Mouse (Mus musculus) kidney, postnatal 0 days (tissue): Measurements from ENCODE around the gene Pard6b. TPM values are rescaled to one million over a fixed set of nuclear protein-coding genes. Genes with fewer than 3 reads are reported as not detected.

ENCODE experiments used
- ATAC-seq: fragments of 200-750 bp; cut with Nextera tagmentation; replicated peaks from 2 replicates; pipeline ENCODE4 v1.8.0; 2017; ENCODE audit warnings: low read depth, moderate number of reproducible peaks, moderate TSS enrichment, moderate library complexity; ENCODE audit not compliant: low FRiP score
- DNase-seq: peaks from one replicate; pipeline ENCODE4 v3.0.0-alpha.2; 2016; ENCODE audit warnings: low spot score
- H3K27ac ChIP-seq: fragments of 300-500 bp; sonication (generic); 2 replicates; pipeline ENCODE4 v1.5.1; 2014; ENCODE audit warnings: mild to moderate bottlenecking
- H3K27me3 ChIP-seq: fragments of 300-500 bp; sonication (generic); 2 replicates; pipeline ENCODE4 v1.6.1; 2014; ENCODE audit warnings: low read length, mixed read lengths; ENCODE audit not compliant: insufficient read depth
- H3K36me3 ChIP-seq: fragments of 300-500 bp; sonication (generic); 2 replicates; pipeline ENCODE4 v1.6.1; 2014; ENCODE audit warnings: low read length, mixed read lengths; ENCODE audit not compliant: insufficient read depth
- H3K4me1 ChIP-seq: fragments of 300-500 bp; sonication (generic); replicated peaks from 2 replicates; pipeline ENCODE4 v1.6.1; 2014; ENCODE audit warnings: antibody characterized with exemption, low read length, mixed read lengths; ENCODE audit not compliant: insufficient read depth
- H3K4me2 ChIP-seq: fragments of 300-500 bp; sonication (generic); 2 replicates; pipeline ENCODE4 v1.6.1; 2014; ENCODE audit warnings: mild to moderate bottlenecking, low read length, moderate library complexity, mixed read lengths
- H3K4me3 ChIP-seq: fragments of 300-500 bp; sonication (generic); replicated peaks from 2 replicates; pipeline ENCODE4 v1.5.1; 2014; ENCODE audit warnings: low read depth, low read length
- H3K9ac ChIP-seq: fragments of 300-500 bp; sonication (generic); 2 replicates; pipeline ENCODE4 v1.6.1; 2014; ENCODE audit warnings: low read depth, low read length
- H3K9me3 ChIP-seq: fragments of 300-500 bp; sonication (generic); replicated peaks from 2 replicates; pipeline ENCODE4 v1.6.1; 2016; ENCODE audit warnings: low read length, inconsistent platforms, mixed read lengths
- CTCF ChIP-seq: IDR thresholded peaks from 2 replicates; pipeline ENCODE4 v1.5.1; 2016; ENCODE audit warnings: antibody characterized with exemption, low read depth, mild to moderate bottlenecking, moderate library complexity
- WGBS: fragments of 180-500 bp; shearing (Covaris S2); extraction: QIAGEN DNeasy Blood & Tissue Kit; methylation state at CpG from one replicate; pipeline ENCODE4 v1.1.7; 2014; 5-methylcytosine and 5-hydroxymethylcytosine counted together
- polyA plus RNA-seq: library from polyadenylated mRNA; unstranded; fragments of >200 nt; fragmentation: Nextera tagmentation; extraction: Ambion mirVana; gene quantifications from 2 replicates; pipeline ENCODE4 v1.2.1, GENCODE M21; 2015

Gene Pard6b
- polyA plus RNA-seq, 1 experiment from 2014 or later, result 28.6 TPM

- 5% methylated on average over 13 of the region's 13 CpGs for WGBS
- 0 out of 2 replicates have a peak, but pooled peaks have one; percentile 14 for ATAC-seq
Measured at GRCm38 (mm10) chr2:168117553-168117952, 36.7 kb downstream of the Pard6b start.

DNA sequence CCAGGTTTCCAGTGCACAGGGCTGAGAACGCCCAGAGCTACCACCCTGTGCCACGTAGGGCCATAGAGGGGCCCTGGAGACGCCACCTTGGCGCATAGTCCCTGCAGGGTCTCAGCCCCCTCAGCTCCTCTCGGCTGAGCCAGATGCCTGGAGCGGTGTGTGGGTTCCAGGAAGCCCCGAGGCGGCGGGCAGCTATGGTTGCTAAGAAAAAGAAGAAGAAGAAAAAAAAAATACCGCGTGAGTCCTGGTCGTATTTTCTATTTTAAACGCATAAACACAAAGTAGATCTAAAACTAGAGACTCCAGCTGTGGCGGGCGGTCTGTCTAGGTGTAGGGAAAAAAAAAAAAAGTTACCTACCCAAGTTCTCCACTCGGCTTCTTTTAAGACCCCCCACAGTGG lies 37.2 kb downstream of the Pard6b start:
- ATAC-seq, result no peak
- H3K9ac ChIP-seq, result peak overlapping the region; percentile 54; the same call in 1 of the 2 replicates
- no peaks in the 10 kb centered on the region for H3K27me3 ChIP-seq
- no peak overlapping the region for H3K4me3 ChIP-seq
- no peak overlapping the region for H3K27ac ChIP-seq
- peaks cover 8% of the 10 kb centered on the region; the same call in 1 of the 2 replicates for H3K4me1 ChIP-seq
- 55% methylated on average over 16 of the region's 16 CpGs for WGBS
- peak overlapping the region; percentile 67 for H3K4me2 ChIP-seq
- no peak for TF ChIP-seq CTCF
- no peaks in the 10 kb centered on the region for H3K9me3 ChIP-seq
- no peak for DNase-seq
- H3K36me3 ChIP-seq, result no peaks in the 10 kb centered on the region

More at GRCm38 (mm10) chr2:168117553-168117952, 36.7 kb downstream of the Pard6b start:
- no peaks in the 10 kb centered on the region for H3K9me3 ChIP-seq
- H3K4me1 ChIP-seq, result peaks cover 8% of the 10 kb centered on the region; the same call in 1 of the 2 replicates
- no peak for TF ChIP-seq CTCF
- H3K36me3 ChIP-seq, result no peaks in the 10 kb centered on the region
- peak overlapping the region; percentile 54 for H3K9ac ChIP-seq
- no peaks in the 10 kb centered on the region for H3K27me3 ChIP-seq
- H3K4me3 ChIP-seq, result peak overlapping the region; percentile 34
- DNase-seq, result no peak
- H3K4me2 ChIP-seq, result peak overlapping the region; percentile 67
- no peak overlapping the region for H3K27ac ChIP-seq

DNA sequence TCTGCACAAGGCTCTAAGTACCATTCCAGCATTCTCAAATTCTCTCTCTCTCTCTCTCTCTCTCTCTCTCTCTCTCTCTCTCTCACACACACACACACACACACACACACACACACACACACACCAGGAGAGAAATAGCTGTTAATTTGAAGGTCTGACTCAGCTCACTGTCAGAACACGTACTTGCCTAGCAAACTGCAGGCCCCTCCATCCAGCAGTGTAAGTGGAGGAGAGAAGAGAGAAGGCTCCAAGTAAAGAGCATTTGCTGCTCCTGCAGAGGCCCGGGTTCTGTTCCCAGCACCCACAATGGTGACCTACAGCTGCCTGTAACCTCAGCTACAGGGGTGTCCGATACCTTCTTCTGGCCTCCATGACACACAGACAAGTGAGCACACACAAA lies 37.7 kb downstream of the Pard6b start:
- H3K9ac ChIP-seq, result no peak overlapping the region
- no peaks in the 10 kb centered on the region for H3K27me3 ChIP-seq
- H3K36me3 ChIP-seq, result no peaks in the 10 kb centered on the region
- no peak for ATAC-seq
- H3K4me3 ChIP-seq, result no peak overlapping the region
- H3K4me1 ChIP-seq, result peaks cover 8% of the 10 kb centered on the region; the same call in 1 of the 2 replicates
- no peak overlapping the region for H3K27ac ChIP-seq
- H3K4me2 ChIP-seq, result no peak overlapping the region
- WGBS, result 82% methylated on average over 3 of the region's 3 CpGs
- no peak for TF ChIP-seq CTCF
- no peaks in the 10 kb centered on the region for H3K9me3 ChIP-seq
- no peak for DNase-seq

DNA sequence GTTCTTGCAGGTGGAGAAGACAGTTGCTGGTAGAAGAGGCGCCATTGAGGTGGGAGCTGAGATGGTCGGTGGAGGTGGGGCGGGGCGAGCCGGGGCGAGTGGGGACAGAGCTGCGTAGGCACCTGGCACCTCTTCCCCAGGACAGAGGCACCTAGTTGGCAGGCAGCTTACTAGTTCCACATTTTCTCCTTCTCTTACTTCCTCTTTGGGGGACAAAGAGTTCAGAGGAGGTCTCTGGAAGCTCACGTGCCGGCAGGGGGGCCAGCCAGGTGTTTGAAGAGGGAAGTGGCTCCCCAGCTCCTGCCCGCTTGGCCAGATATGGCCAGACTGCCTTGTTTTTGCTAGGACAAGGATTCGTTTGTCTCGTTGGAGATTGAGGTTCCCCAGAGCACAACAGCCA lies 38.3 kb downstream of the Pard6b start:
- DNase-seq (no peak), ATAC-seq (no peak)
- Histone ChIP-seq H3K9me3 (no peaks in the 10 kb centered on the region), H3K27ac (no peak overlapping the region), H3K36me3 (no peaks in the 10 kb centered on the region), H3K4me1 (peaks cover 8% of the 10 kb centered on the region; the same call in 1 of the 2 replicates), H3K9ac (no peak overlapping the region), H3K27me3 (no peaks in the 10 kb centered on the region), H3K4me3 (no peak overlapping the region), H3K4me2 (no peak overlapping the region)
- no peak for TF ChIP-seq CTCF
- 81% methylated on average over 12 of the region's 12 CpGs for WGBS

GRCm38 (mm10) chr2:168120906-168121305 lies 40.1 kb downstream of the Pard6b start:
- Histone ChIP-seq H3K9me3 (no peaks in the 10 kb centered on the region), H3K27ac (no peak overlapping the region), H3K4me2 (no peak overlapping the region), H3K4me3 (no peak overlapping the region), H3K36me3 (no peaks in the 10 kb centered on the region), H3K9ac (no peak overlapping the region), H3K27me3 (no peaks in the 10 kb centered on the region), H3K4me1 (peaks cover 5% of the 10 kb centered on the region; the same call in 1 of the 2 replicates)
- DNase-seq, result no peak
- 82% methylated on average over 4 of the region's 4 CpGs for WGBS
- no peak for TF ChIP-seq CTCF
- no peak for ATAC-seq

GRCm38 (mm10) chr2:168123652-168124051 lies 42.8 kb downstream of the Pard6b start:
- no peaks in the 10 kb centered on the region for H3K9me3 ChIP-seq
- no peaks in the 10 kb centered on the region for H3K36me3 ChIP-seq
- H3K27ac ChIP-seq, result peak overlapping the region; percentile 54; the same call in 1 of the 2 replicates
- H3K4me3 ChIP-seq, result no peak overlapping the region
- no peaks in the 10 kb centered on the region for H3K4me1 ChIP-seq
- TF ChIP-seq CTCF, result no peak
- H3K4me2 ChIP-seq, result no peak overlapping the region
- 51% methylated on average over 6 of the region's 6 CpGs for WGBS
- no peak for ATAC-seq
- no peak overlapping the region for H3K9ac ChIP-seq
- H3K27me3 ChIP-seq, result no peaks in the 10 kb centered on the region
- DNase-seq, result peak; percentile 70
